Mouse (Mus musculus) thymus, postnatal 14 days (tissue): ENCODE measurements around the gene Sdhaf3.

Experiments used
- DNase-seq: peaks from one replicate; pipeline ENCODE4 v3.0.0; 2021

Gene Sdhaf3

DNA sequence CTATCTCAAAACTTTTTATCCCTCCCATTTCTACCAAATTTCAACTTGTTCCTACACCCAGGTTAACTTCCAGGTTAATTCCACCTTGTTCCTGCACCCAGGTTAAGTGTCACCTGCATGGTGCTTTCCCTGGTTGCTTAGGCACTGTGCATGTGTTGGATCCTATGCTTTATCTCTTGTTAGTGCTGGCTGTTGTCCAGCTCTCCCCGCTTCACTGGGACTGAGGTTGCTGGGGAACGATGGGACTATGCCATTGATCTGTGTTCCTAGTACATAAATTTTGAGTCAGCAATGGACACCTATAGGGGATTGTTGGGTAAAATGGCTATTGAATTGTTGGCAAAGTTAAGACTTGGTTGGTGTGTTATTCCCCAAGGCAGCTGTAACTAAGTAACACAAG lies 113.7 kb downstream of the Sdhaf3 start:
- no peak for DNase-seq

GRCm38 (mm10) chr6:7082054-7082453 lies 126.2 kb downstream of the Sdhaf3 start:
- DNase-seq = no peak

DNA sequence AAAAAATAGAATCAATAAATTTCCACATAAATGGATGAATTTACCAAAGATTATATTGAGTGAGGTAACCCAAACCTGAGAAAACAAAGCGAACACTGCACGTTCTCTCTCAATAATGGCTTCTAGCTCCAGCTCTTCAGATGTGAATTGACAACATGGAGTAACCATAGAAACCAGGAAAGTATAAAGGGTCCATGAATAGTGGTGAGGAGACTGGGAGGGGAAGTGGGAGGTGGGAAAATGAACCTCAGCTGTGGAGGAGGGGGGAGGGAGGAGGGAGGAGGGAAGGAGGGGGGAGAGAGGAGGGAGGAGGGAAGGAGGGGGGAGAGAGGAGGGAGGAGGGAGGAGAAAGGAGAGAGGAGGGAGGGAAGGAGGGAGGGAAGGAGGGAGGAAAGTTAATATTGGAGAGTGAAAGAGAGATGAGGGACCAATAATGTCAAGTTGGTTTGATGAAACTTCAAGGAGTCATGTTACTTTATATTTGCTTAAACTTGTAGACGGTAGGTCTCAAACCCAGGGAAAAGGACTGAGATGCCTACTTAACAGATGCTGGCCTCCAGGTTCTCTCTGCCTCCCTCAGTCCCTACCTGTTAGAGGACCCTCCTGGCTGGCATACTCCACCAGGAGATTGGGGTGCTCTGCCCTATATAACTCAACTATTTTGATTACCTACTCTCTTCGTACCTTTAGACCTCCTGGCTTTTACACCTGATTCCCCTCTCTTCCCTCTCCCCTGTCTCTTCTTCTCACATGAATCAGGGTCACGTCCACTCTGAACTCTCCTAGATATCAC lies 126.9 kb downstream of the Sdhaf3 start:
- DNase-seq = no peak

DNA sequence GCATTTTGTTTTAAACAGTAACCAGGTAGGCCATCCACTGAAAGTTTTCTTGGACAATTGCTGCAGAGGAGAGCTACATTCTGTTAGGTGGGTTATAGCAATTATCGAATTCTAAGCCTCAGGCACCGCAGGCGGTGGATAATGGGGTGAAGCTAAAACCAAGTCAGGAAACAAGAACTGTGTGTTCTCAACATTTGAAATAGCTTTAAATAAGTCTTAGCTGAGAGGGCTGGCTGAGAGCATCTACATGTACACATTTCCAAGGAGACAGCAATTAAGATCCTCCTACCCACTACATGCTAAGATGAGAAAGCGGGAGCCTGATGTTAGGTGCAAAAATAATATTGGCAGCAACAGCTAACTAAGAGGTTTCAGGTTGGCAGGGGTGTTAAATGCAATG lies 127.9 kb downstream of the Sdhaf3 start:
- DNase-seq = no peak

DNA sequence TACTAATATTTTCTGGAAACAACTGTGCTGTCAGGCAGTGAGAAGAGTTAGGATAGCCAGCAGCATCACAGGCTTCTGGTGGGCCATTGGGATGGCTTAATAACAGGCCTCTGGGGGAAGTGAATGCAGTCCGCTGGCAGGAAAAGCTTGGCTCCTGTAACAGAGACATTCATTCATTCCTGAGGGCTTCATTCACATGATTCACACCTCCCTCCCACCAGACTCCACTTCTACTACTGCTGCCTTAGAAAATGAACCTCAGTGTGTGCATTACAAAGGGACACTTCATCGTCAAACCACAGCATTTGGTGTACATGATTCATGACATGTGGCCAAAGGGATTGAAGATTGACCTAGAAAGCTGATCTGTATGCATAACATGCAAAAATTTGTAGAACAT lies 128.6 kb downstream of the Sdhaf3 start:
- DNase-seq = no peak

DNA sequence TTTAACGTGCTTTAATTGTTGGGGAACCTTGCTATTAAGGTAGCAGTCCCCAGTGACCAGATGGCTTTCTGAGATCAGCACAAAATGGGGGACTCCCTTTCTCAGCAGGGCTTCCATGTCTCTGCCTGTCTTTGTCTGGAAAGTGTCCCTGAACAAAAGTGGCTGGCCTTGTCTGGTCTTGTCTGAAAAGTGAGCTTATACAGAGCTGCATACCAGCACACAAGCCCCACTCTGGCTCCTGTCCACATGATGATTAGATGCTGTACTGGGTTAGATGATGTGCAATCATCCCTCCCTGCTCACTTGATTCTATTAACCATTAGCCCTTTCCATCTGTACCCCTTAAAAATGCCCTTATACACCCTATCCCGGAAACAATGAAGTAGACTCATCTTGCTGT lies 129.7 kb downstream of the Sdhaf3 start:
- DNase-seq = no peak

DNA sequence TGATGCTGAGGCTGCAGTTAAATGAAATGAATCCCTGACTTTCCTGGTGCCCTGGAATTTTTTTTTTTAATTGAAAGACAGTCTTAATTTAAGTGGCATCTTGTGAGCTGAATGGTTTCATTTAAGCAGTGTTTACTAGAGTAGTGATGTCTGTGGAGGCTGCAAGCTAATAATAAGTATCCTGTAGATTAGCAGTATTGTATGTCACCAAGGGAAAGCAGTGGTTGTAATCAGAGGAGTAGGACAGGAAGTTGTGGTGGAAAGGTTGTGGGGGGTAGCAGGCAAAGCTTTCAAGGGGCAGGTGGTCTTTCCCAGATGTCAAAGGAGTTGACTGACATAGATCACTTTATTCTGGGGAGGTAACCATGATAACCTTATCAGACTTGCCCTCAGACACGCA lies 136.3 kb downstream of the Sdhaf3 start:
- no peak for DNase-seq
